8 mouse cellular contexts compared by ENCODE assay signal in genomic region chr16:87354075-87354583, GRCm38 (mm10). TPM values are rescaled to one million over a fixed set of nuclear protein-coding genes. Genes with fewer than 3 reads are reported as not detected.
A peak's percentile ranks its signal among the peaks of the same experiment; 100 is the strongest.
DNase-seq lines count a peak whose midpoint lies in the region; ATAC-seq lines count a peak whose summit lies in the region.

Gene N6amt1 (plus strand): TSS chr16:87354185.

- no peaks in the 10 kb centered on the region; the same call in 1 of the 2 replicates for H3K27me3 ChIP-seq in hindbrain, embryonic 16.5 days (replicated peaks; ENCODE audit: control insufficient read depth, insufficient read depth, low read length)

- H3K4me1 ChIP-seq in hindbrain, embryonic 16.5 days (ENCODE audit: control insufficient read depth, insufficient read depth, low read depth, low read length): peaks cover 4% of the 10 kb centered on the region; the same call in 1 of the 2 replicates

- peak within 1 kb of the TSS; percentile 97 for H3K27ac ChIP-seq in hindbrain, embryonic 16.5 days (ENCODE audit: low read depth, low read length)
- peak within 1 kb of the TSS; percentile 33; the same call in 1 of the 2 replicates for H3K27ac ChIP-seq in macrophage

- ATAC-seq in hindbrain, embryonic 16.5 days: peak; percentile 100

- no peaks in the 10 kb centered on the region for H3K9me3 ChIP-seq in hindbrain, embryonic 16.5 days (ENCODE audit: control insufficient read depth, low read length)

- peak within 1 kb of the TSS; percentile 67 for H3K4me2 ChIP-seq in hindbrain, embryonic 16.5 days (ENCODE audit: low read length)

- H3K79me2 ChIP-seq in macrophage (ENCODE audit: inconsistent target): no peaks in the 10 kb centered on the region

- peak; percentile 94 for DNase-seq in T-cell, adult 2 months (ENCODE audit: low spot score)
- peak; percentile 89 to 94 for DNase-seq in cerebellum, postnatal 36 days
- DNase-seq in gastrocnemius, adult 18-20 months (ENCODE audit: low spot score): peak; percentile 93
- DNase-seq in left cerebral cortex, adult 18-20 months (ENCODE audit: low spot score in 2 of 2): peak; percentile 93
- peak; percentile 95 for DNase-seq in right cerebral cortex, adult 18-20 months
- peak; percentile 77 for DNase-seq in urinary bladder, postnatal 10 days (ENCODE audit: low spot score)

- peak within 1 kb of the TSS; percentile 86 for H3K4me3 ChIP-seq in hindbrain, embryonic 16.5 days (ENCODE audit: low read length)
- H3K4me3 ChIP-seq in macrophage (ENCODE audit: inconsistent target): peak within 1 kb of the TSS; percentile 17

- H3K36me3 ChIP-seq in hindbrain, embryonic 16.5 days (ENCODE audit: control insufficient read depth, insufficient read depth, low read length): peaks cover 4% of the 10 kb centered on the region
- H3K36me3 ChIP-seq in macrophage (ENCODE audit: inconsistent target): no peaks in the 10 kb centered on the region

- under 1% methylated on average over 44 of the region's 48 CpGs for WGBS in hindbrain, embryonic 16.5 days
- under 1% methylated on average over 48 of the region's 48 CpGs for WGBS in macrophage (ENCODE audit: missing documents)

- H3K9ac ChIP-seq in hindbrain, embryonic 16.5 days (ENCODE audit: low read depth, low read length): peak within 1 kb of the TSS; percentile 88

RNA-seq across cellular contexts. Expression of gene N6amt1, which starts in this region (rescaled TPM):
- 10 to 100 TPM in 1 of 2 experiments, 1 to 10 TPM in 1; 8.0 to 10.1 TPM for total RNA-seq in gastrocnemius, adult 18-20 months (2021)
- polyA plus RNA-seq in hindbrain, embryonic 16.5 days (2015; fragmentation: Nextera tagmentation; extraction: Ambion mirVana): 20.2 and 22.4 TPM in 2 replicates
- 10 to 100 TPM; 16.7 to 17.1 TPM for total RNA-seq in left cerebral cortex, adult 18-20 months (2021)
- 10 to 100 TPM in 25 of 26 experiments, 1 to 10 TPM in 1; 8.0 to 36.6 (median 20.0) TPM for total RNA-seq in macrophage (2018; cell fraction: chromatin; rRNA removed)
- total RNA-seq in macrophage (2018; cell fraction: cytosol; rRNA removed): 10 to 100 TPM; 10.2 to 28.5 (median 17.7) TPM
- 10 to 100 TPM in 24 of 26 experiments, 1 to 10 TPM in 2; 7.8 to 37.4 (median 14.9) TPM for total RNA-seq in macrophage (2018; cell fraction: nucleus; rRNA removed)
- polyA plus RNA-seq in macrophage (2018): 21.0 to 35.2 TPM (median 31.8 TPM) in 3 replicates

Comparison
In these comparisons a context has a peak if more than half of its experiments do, and no peak if none do; other contexts are left out.
1. Peak in every context shown above with its lines: DNase-seq, ATAC-seq, H3K4me3 ChIP-seq and H3K27ac ChIP-seq.